Mouse (Mus musculus) embryonic facial prominence, embryonic 11.5 days (tissue): ENCODE data around the gene Kcnq5. TPM values are rescaled to one million over a fixed set of nuclear protein-coding genes. Genes with fewer than 3 reads are reported as not detected.

Source experiments
- ATAC-seq: fragments of 200-750 bp; cut with Nextera tagmentation; replicated peaks from 2 replicates; pipeline ENCODE4 v1.8.0; 2017; ENCODE audit warnings: low read depth; ENCODE audit not compliant: insufficient number of reproducible peaks, low FRiP score, low TSS enrichment
- DNase-seq: peaks from one replicate; pipeline ENCODE4 v3.0.0-alpha.2; 2015; ENCODE audit warnings: low spot score
- H3K27ac ChIP-seq: fragments of 300-500 bp; sonication (generic); replicated peaks from 2 replicates; pipeline ENCODE4 v1.5.1; 2014; ENCODE audit warnings: mild to moderate bottlenecking, low read depth, low read length, control low read depth
- H3K27me3 ChIP-seq: fragments of 300-500 bp; sonication (generic); 2 replicates; pipeline ENCODE4 v1.6.1; 2014; ENCODE audit warnings: mild to moderate bottlenecking, low read length, moderate library complexity, mixed read lengths; ENCODE audit not compliant: control insufficient read depth, insufficient read depth
- H3K36me3 ChIP-seq: fragments of 300-500 bp; sonication (generic); replicated peaks from 2 replicates; pipeline ENCODE4 v1.6.1; 2014; ENCODE audit warnings: low read depth, mild to moderate bottlenecking, low read length, moderate library complexity, mixed read lengths; ENCODE audit not compliant: control insufficient read depth, insufficient read depth
- H3K4me1 ChIP-seq: fragments of 300-500 bp; sonication (generic); 2 replicates; pipeline ENCODE4 v1.6.1; 2014; ENCODE audit warnings: low read length, mixed read lengths; ENCODE audit not compliant: control insufficient read depth, insufficient read depth
- H3K4me2 ChIP-seq: fragments of 300-500 bp; sonication (generic); 2 replicates; pipeline ENCODE4 v1.6.1; 2014; ENCODE audit warnings: low read depth, mild to moderate bottlenecking, control low read depth, low read length, moderate library complexity
- H3K4me3 ChIP-seq: fragments of 300-500 bp; sonication (generic); 2 replicates; pipeline ENCODE4 v1.5.1; 2014; ENCODE audit warnings: low read depth, low read length, control low read depth
- H3K9ac ChIP-seq: fragments of 300-500 bp; sonication (generic); replicated peaks from 2 replicates; pipeline ENCODE4 v1.6.1; 2014; ENCODE audit warnings: mild to moderate bottlenecking, control low read depth, low read length
- H3K9me3 ChIP-seq: fragments of 300-500 bp; sonication (generic); replicated peaks from 2 replicates; pipeline ENCODE4 v1.6.1; 2016; ENCODE audit warnings: mild to moderate bottlenecking, low read length, inconsistent platforms, mixed read lengths; ENCODE audit not compliant: control insufficient read depth
- WGBS: fragments of 180-500 bp; shearing (Covaris S2); extraction: QIAGEN DNeasy Blood & Tissue Kit; methylation state at CpG from one replicate; pipeline ENCODE4 v1.1.7; 2014; 5-methylcytosine and 5-hydroxymethylcytosine counted together
- polyA plus RNA-seq: library from polyadenylated mRNA; unstranded; fragments of >200 nt; fragmentation: Nextera tagmentation; extraction: Ambion mirVana; gene quantifications from 2 replicates; pipeline ENCODE4 v1.2.1, GENCODE M21; 2014

Gene Kcnq5
- polyA plus RNA-seq, 1 experiment from 2014 or later, result 1.1 TPM

GRCm38 (mm10) chr1:21836337-21836736, 125.4 kb downstream of the Kcnq5 start:
- 49% methylated on average over 3 of the region's 3 CpGs for WGBS
- ATAC-seq, result no peak
- H3K27me3 ChIP-seq, result no peaks in the 10 kb centered on the region
- H3K4me2 ChIP-seq, result no peak overlapping the region
- H3K9ac ChIP-seq, result no peak overlapping the region
- no peak overlapping the region for H3K4me3 ChIP-seq
- no peaks in the 10 kb centered on the region for H3K36me3 ChIP-seq
- no peaks in the 10 kb centered on the region for H3K4me1 ChIP-seq
- peak; percentile 51 for DNase-seq
- H3K9me3 ChIP-seq, result no peaks in the 10 kb centered on the region
- H3K27ac ChIP-seq, result no peak overlapping the region

GRCm38 (mm10) chr1:21829909-21830455, 131.8 kb downstream of the Kcnq5 start:
- Histone ChIP-seq H3K4me3 (no peak overlapping the region), H3K36me3 (no peaks in the 10 kb centered on the region), H3K4me2 (no peak overlapping the region), H3K9me3 (no peaks in the 10 kb centered on the region), H3K4me1 (no peaks in the 10 kb centered on the region), H3K27ac (no peak overlapping the region), H3K27me3 (no peaks in the 10 kb centered on the region), H3K9ac (no peak overlapping the region)
- no peak for DNase-seq
- 67% methylated on average over 6 of the region's 6 CpGs for WGBS
- no peak for ATAC-seq

GRCm38 (mm10) chr1:21820066-21820630, 141.6 kb downstream of the Kcnq5 start:
- Histone ChIP-seq H3K9ac (no peak overlapping the region), H3K27ac (no peak overlapping the region), H3K36me3 (no peaks in the 10 kb centered on the region), H3K27me3 (no peaks in the 10 kb centered on the region), H3K4me1 (no peaks in the 10 kb centered on the region), H3K4me2 (no peak overlapping the region), H3K9me3 (no peaks in the 10 kb centered on the region), H3K4me3 (no peak overlapping the region)
- DNase-seq (peak; percentile 26), ATAC-seq (0 out of 2 replicates have a peak, but pooled peaks have one; percentile 39)
- WGBS, result 66% methylated on average over 10 of the region's 10 CpGs

- ATAC-seq, result no peak
- Histone ChIP-seq H3K36me3 (no peaks in the 10 kb centered on the region), H3K9me3 (no peaks in the 10 kb centered on the region), H3K4me3 (no peak overlapping the region), H3K4me2 (no peak overlapping the region), H3K4me1 (no peaks in the 10 kb centered on the region), H3K27ac (no peak overlapping the region), H3K27me3 (no peaks in the 10 kb centered on the region), H3K9ac (no peak overlapping the region)
- DNase-seq, result no peak
- WGBS, result 74% methylated on average over 2 of the region's 2 CpGs
Measured at GRCm38 (mm10) chr1:21805064-21805463, 156.7 kb downstream of the Kcnq5 start.

- WGBS, result 70% methylated on average over 2 of the region's 2 CpGs
Measured at GRCm38 (mm10) chr1:21804477-21804866, 157.3 kb downstream of the Kcnq5 start.

GRCm38 (mm10) chr1:21803751-21804476, 157.8 kb downstream of the Kcnq5 start:
- H3K27ac ChIP-seq, result no peak overlapping the region
- H3K4me2 ChIP-seq, result no peak overlapping the region
- H3K4me1 ChIP-seq, result no peaks in the 10 kb centered on the region
- H3K4me3 ChIP-seq, result no peak overlapping the region
- H3K9me3 ChIP-seq, result no peaks in the 10 kb centered on the region
- H3K36me3 ChIP-seq, result no peaks in the 10 kb centered on the region
- H3K9ac ChIP-seq, result no peak overlapping the region
- H3K27me3 ChIP-seq, result no peaks in the 10 kb centered on the region
- 88% methylated on average over 5 of the region's 5 CpGs for WGBS
- DNase-seq (no peak), ATAC-seq (no peak)

More at GRCm38 (mm10) chr1:21804477-21804866, 157.3 kb downstream of the Kcnq5 start:
- no peak for DNase-seq
- Histone ChIP-seq H3K9me3 (no peaks in the 10 kb centered on the region), H3K4me2 (no peak overlapping the region), H3K27me3 (no peaks in the 10 kb centered on the region), H3K4me3 (no peak overlapping the region), H3K4me1 (no peaks in the 10 kb centered on the region), H3K27ac (no peak overlapping the region), H3K36me3 (no peaks in the 10 kb centered on the region), H3K9ac (no peak overlapping the region)
- ATAC-seq, result no peak

GRCm38 (mm10) chr1:21780746-21781145, 181.0 kb downstream of the Kcnq5 start:
- Histone ChIP-seq H3K9ac (no peak overlapping the region), H3K4me3 (no peak overlapping the region), H3K36me3 (no peaks in the 10 kb centered on the region), H3K4me2 (no peak overlapping the region), H3K9me3 (no peaks in the 10 kb centered on the region), H3K4me1 (no peaks in the 10 kb centered on the region), H3K27ac (no peak overlapping the region), H3K27me3 (no peaks in the 10 kb centered on the region)
- 82% methylated on average over 5 of the region's 5 CpGs for WGBS
- DNase-seq (no peak), ATAC-seq (no peak)

GRCm38 (mm10) chr1:21777560-21777959, 184.2 kb downstream of the Kcnq5 start:
- Histone ChIP-seq H3K36me3 (no peaks in the 10 kb centered on the region), H3K4me1 (no peaks in the 10 kb centered on the region), H3K27ac (no peak overlapping the region), H3K9ac (no peak overlapping the region), H3K4me3 (no peak overlapping the region), H3K9me3 (no peaks in the 10 kb centered on the region), H3K4me2 (no peak overlapping the region), H3K27me3 (no peaks in the 10 kb centered on the region)
- no peak for DNase-seq
- no peak for ATAC-seq
- WGBS, result 90% methylated on average over 5 of the region's 5 CpGs
